Mouse (Mus musculus) limb, embryonic 14.5 days (tissue): ENCODE measurements at regions not wholly inside any gene's neighbourhood (a gene's known extent, or its start where the extent isn't known, plus 50 kb on each side); places are given as distances from the start of the nearest gene placed in this dataset.

ENCODE experiments used
- ATAC-seq: fragments of 200-750 bp; cut with Nextera tagmentation; 2 replicates; pipeline ENCODE4 v1.8.0; 2017; ENCODE audit warnings: low read depth, moderate number of reproducible peaks, moderate TSS enrichment; ENCODE audit not compliant: low FRiP score
- DNase-seq: peaks from one replicate; pipeline ENCODE4 v3.0.0-alpha.2; 2015; ENCODE audit warnings: low spot score
- H3K27ac ChIP-seq: fragments of 300-500 bp; sonication (generic); replicated peaks from 2 replicates; pipeline ENCODE4 v1.5.1; 2014; ENCODE audit warnings: low read depth, mild to moderate bottlenecking, low read length, moderate library complexity, mixed read lengths
- H3K27me3 ChIP-seq: fragments of 300-500 bp; sonication (generic); 2 replicates; pipeline ENCODE4 v1.6.1; 2014; ENCODE audit warnings: low read length, mixed read lengths; ENCODE audit not compliant: control insufficient read depth, insufficient read depth
- H3K36me3 ChIP-seq: fragments of 300-500 bp; sonication (generic); 2 replicates; pipeline ENCODE4 v1.6.1; 2014; ENCODE audit warnings: mild to moderate bottlenecking, low read length, moderate library complexity, mixed read lengths; ENCODE audit not compliant: control insufficient read depth, insufficient read depth
- H3K4me1 ChIP-seq: fragments of 300-500 bp; sonication (generic); 2 replicates; pipeline ENCODE4 v1.6.1; 2014; ENCODE audit warnings: antibody characterized with exemption, low read length, mixed read lengths; ENCODE audit not compliant: control insufficient read depth, insufficient read depth
- H3K4me2 ChIP-seq: fragments of 300-500 bp; sonication (generic); replicated peaks from 2 replicates; pipeline ENCODE4 v1.6.1; 2014; ENCODE audit warnings: low read depth, mild to moderate bottlenecking, low read length, moderate library complexity; ENCODE audit not compliant: severe bottlenecking
- H3K4me3 ChIP-seq: fragments of 300-500 bp; sonication (generic); replicated peaks from 2 replicates; pipeline ENCODE4 v1.5.1; 2014; ENCODE audit warnings: low read length
- H3K9ac ChIP-seq: fragments of 300-500 bp; sonication (generic); 2 replicates; pipeline ENCODE4 v1.6.1; 2014; ENCODE audit warnings: mild to moderate bottlenecking, low read depth, low read length, moderate library complexity; ENCODE audit not compliant: severe bottlenecking
- H3K9me3 ChIP-seq: fragments of 300-500 bp; sonication (generic); 2 replicates; pipeline ENCODE4 v1.6.1; 2016; ENCODE audit warnings: low read length; ENCODE audit not compliant: control insufficient read depth
- POLR2A ChIP-seq: fragments of 200-500 bp; IDR thresholded peaks from 2 replicates; pipeline ENCODE4 v1.8.0; 2012; ENCODE audit warnings: inconsistent platforms, mild to moderate bottlenecking, moderate library complexity, borderline replicate concordance; ENCODE audit not compliant: insufficient read depth, insufficient read length; ENCODE audit errors: extremely low read depth
- WGBS: fragments of 180-500 bp; shearing (Covaris S2); extraction: QIAGEN DNeasy Blood & Tissue Kit; methylation state at CpG from one replicate; pipeline ENCODE4 v1.1.7; 2014; 5-methylcytosine and 5-hydroxymethylcytosine counted together

GRCm38 (mm10) chr15:14418532-14418931, 1245.1 kb upstream of the Cdh6 start:
- H3K9ac ChIP-seq: no peak overlapping the region
- no peak for ATAC-seq
- H3K4me2 ChIP-seq: no peak overlapping the region
- H3K27ac ChIP-seq: no peak overlapping the region
- H3K27me3 ChIP-seq: no peaks in the 10 kb centered on the region
- WGBS: 46% methylated on average over 5 of the region's 5 CpGs
- no peaks in the 10 kb centered on the region for H3K9me3 ChIP-seq
- no peak for TF ChIP-seq POLR2A
- H3K4me1 ChIP-seq: no peaks in the 10 kb centered on the region
- peak; percentile 22 for DNase-seq
- no peaks in the 10 kb centered on the region for H3K36me3 ChIP-seq
- H3K4me3 ChIP-seq: no peak overlapping the region

GRCm38 (mm10) chr15:14385347-14385746, 1211.9 kb upstream of the Cdh6 start:
- Histone ChIP-seq H3K4me3 (no peak overlapping the region), H3K27ac (no peak overlapping the region), H3K4me2 (no peak overlapping the region), H3K9me3 (no peaks in the 10 kb centered on the region), H3K9ac (no peak overlapping the region), H3K36me3 (no peaks in the 10 kb centered on the region), H3K4me1 (no peaks in the 10 kb centered on the region), H3K27me3 (no peaks in the 10 kb centered on the region)
- DNase-seq: no peak
- 50% methylated on average over 1 of the region's 1 CpGs for WGBS
- no peak for ATAC-seq
- TF ChIP-seq POLR2A: no peak

- ATAC-seq: 0 out of 2 replicates have a peak, but pooled peaks have one; percentile 50
- DNase-seq: peak; percentile 57
These were observed 1204.9 kb upstream of the Cdh6 start for GRCm38 (mm10) chr15:14378340-14378739.

More at GRCm38 (mm10) chr15:14378340-14378739, 1204.9 kb upstream of the Cdh6 start:
- Histone ChIP-seq H3K4me3 (no peak overlapping the region), H3K9me3 (no peaks in the 10 kb centered on the region), H3K4me2 (no peak overlapping the region), H3K27me3 (no peaks in the 10 kb centered on the region), H3K9ac (no peak overlapping the region), H3K4me1 (no peaks in the 10 kb centered on the region), H3K36me3 (no peaks in the 10 kb centered on the region), H3K27ac (no peak overlapping the region)
- TF ChIP-seq POLR2A: no peak
